ENCODE assay signal across 29 mouse cellular contexts in the genomic region with DNA sequence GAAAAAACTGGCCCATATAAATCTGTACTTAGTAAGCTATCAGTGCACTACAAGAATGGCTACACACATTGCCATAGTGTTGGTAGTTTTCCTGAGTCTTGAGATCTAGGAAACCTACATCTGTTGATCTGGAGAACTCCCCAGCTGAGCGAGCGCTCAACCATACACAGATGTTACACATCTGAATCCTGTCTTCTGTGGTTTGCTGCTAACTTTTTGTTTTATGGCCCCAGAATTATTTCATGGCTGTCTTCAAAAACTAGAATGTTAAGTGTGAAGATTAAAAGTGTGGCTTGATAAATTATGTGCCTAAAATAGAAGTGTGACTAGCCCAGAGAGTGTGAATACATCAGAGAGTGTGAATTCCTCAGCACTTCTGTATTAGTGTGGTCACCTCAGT. TPM values are rescaled to one million over a fixed set of nuclear protein-coding genes. Genes with fewer than 3 reads are reported as not detected.
"Had no signal": no experiment of that assay in that cellular context is flagged by ENCODE, and none has a peak within 500 bp of the region (broad histone marks: within the 10 kb centered on the region; RNA-seq: fewer than 3 reads in every experiment).

No protein-coding gene starts in this region.

- H3K4me1 ChIP-seq: liver, embryonic 13.5 days; liver, embryonic 15.5 days had no signal

- H3K27me3 ChIP-seq: heart, embryonic 13.5 days; heart, embryonic 15.5 days; hindbrain, embryonic 12.5 days; intestine, embryonic 15.5 days had no signal

- H3K4me3 ChIP-seq: gastrocnemius, adult 2 months; heart, embryonic 10.5 days; heart, embryonic 13.5 days; heart, embryonic 15.5 days; hindbrain, embryonic 10.5 days; hindbrain, embryonic 12.5 days; intestine, embryonic 15.5 days; layer of hippocampus, adult 2 months; left cerebral cortex, adult 2 months; limb, embryonic 10.5 days; limb, embryonic 12.5 days; liver, embryonic 13.5 days; liver, embryonic 15.5 days had no signal

- DNase-seq: gastrocnemius, adult 2 months; gastrocnemius, postnatal 10 days; gastrocnemius, postnatal 25 days; heart, adult 18-20 months; heart, postnatal 10 days; heart, postnatal 4 days; kidney, adult 2 months; kidney, adult 9 months; kidney, postnatal 14 days; kidney, postnatal 36 days; liver; liver, embryonic 13.5 days had no signal

- H3K27ac ChIP-seq: gastrocnemius, adult 2 months; heart, embryonic 10.5 days; heart, embryonic 13.5 days; heart, embryonic 15.5 days; hindbrain, embryonic 10.5 days; hindbrain, embryonic 12.5 days; hindbrain, embryonic 14.5 days; intestine, embryonic 15.5 days; layer of hippocampus, adult 2 months; left cerebral cortex, adult 2 months; limb, embryonic 10.5 days; limb, embryonic 12.5 days; liver, embryonic 13.5 days; liver, embryonic 15.5 days had no signal

- H3K4me2 ChIP-seq: heart, embryonic 13.5 days; heart, embryonic 15.5 days; hindbrain, embryonic 12.5 days; hindbrain, embryonic 14.5 days; intestine, embryonic 15.5 days; limb, embryonic 12.5 days; liver, embryonic 11.5 days; liver, embryonic 13.5 days; liver, embryonic 15.5 days had no signal

- H3K36me3 ChIP-seq: heart, embryonic 10.5 days; heart, embryonic 13.5 days; heart, embryonic 15.5 days; hindbrain, embryonic 10.5 days; hindbrain, embryonic 12.5 days; intestine, embryonic 15.5 days; limb, embryonic 10.5 days; limb, embryonic 12.5 days; liver, embryonic 13.5 days; liver, embryonic 15.5 days had no signal

- H3K9ac ChIP-seq: heart, embryonic 13.5 days; heart, embryonic 15.5 days; hindbrain, embryonic 12.5 days; hindbrain, embryonic 14.5 days; intestine, embryonic 15.5 days; limb, embryonic 12.5 days; liver, embryonic 13.5 days; liver, embryonic 15.5 days had no signal

- ATAC-seq: hindbrain, embryonic 16.5 days; inflammation-experienced regulatory T-cells, adult 6 months; intestine, embryonic 15.5 days; intestine, postnatal 0 days had no signal

- H3K9me3 ChIP-seq: heart, embryonic 10.5 days; heart, embryonic 13.5 days; heart, embryonic 15.5 days; hindbrain, embryonic 10.5 days; hindbrain, embryonic 12.5 days; intestine, embryonic 15.5 days; limb, embryonic 10.5 days; limb, embryonic 12.5 days; liver, embryonic 13.5 days; liver, embryonic 15.5 days had no signal

RNA-seq across cellular contexts. Expression of gene Ccdc89, which starts 42.0 kb away (rescaled TPM):
- total RNA-seq: gastrocnemius, adult 2 months; granulocyte monocyte progenitor cell, adult 5-6 weeks had no signal
- polyA plus RNA-seq: inflammation-experienced regulatory T-cells, adult 6 months had no signal
